Mouse (Mus musculus): Measurements from ENCODE around the gene Rpusd3.

Gene Rpusd3

GRCm38 (mm10) chr6:113385160-113385714, 33.9 kb downstream of the Rpusd3 start:
- DNase-seq (ENCODE audit: low spot score): no peak

- no peak for DNase-seq (ENCODE audit: low spot score)
Observed at GRCm38 (mm10) chr6:113384351-113384927, 34.7 kb downstream of the Rpusd3 start.

GRCm38 (mm10) chr6:113380480-113380879, 38.7 kb downstream of the Rpusd3 start:
- no peak for DNase-seq (ENCODE audit: low spot score)

GRCm38 (mm10) chr6:113379246-113379645, 39.9 kb downstream of the Rpusd3 start:
- no peak for DNase-seq (ENCODE audit: low spot score)

- DNase-seq (ENCODE audit: low spot score): peak; percentile 96
Observed at GRCm38 (mm10) chr6:113377496-113378385, 41.4 kb downstream of the Rpusd3 start, which contains the start of the genes Tada3 and Arpc4. Tada3 (minus strand) TSS chr6:113377883. Arpc4 (plus strand) TSS chr6:113378115.

- no peak for DNase-seq (ENCODE audit: low spot score)
Observed at GRCm38 (mm10) chr6:113377172-113377495, 42.0 kb downstream of the Rpusd3 start.

- no peak for DNase-seq (ENCODE audit: low spot score)
Observed at GRCm38 (mm10) chr6:113373491-113373890, 45.6 kb downstream of the Rpusd3 start.

- DNase-seq (ENCODE audit: low spot score): no peak
Observed at GRCm38 (mm10) chr6:113370194-113370929, 48.8 kb downstream of the Rpusd3 start.

- DNase-seq (ENCODE audit: low spot score): no peak
Observed at GRCm38 (mm10) chr6:113368577-113368976, 50.6 kb downstream of the Rpusd3 start.

- no peak for DNase-seq (ENCODE audit: low spot score)
Observed at GRCm38 (mm10) chr6:113368124-113368523, 51.0 kb downstream of the Rpusd3 start.

GRCm38 (mm10) chr6:113367574-113367973, 51.6 kb downstream of the Rpusd3 start:
- no peak for DNase-seq (ENCODE audit: low spot score)

- no peak for DNase-seq (ENCODE audit: low spot score)
Observed at GRCm38 (mm10) chr6:113366639-113367038, 52.5 kb downstream of the Rpusd3 start.
